Mouse (Mus musculus): Measurements from ENCODE around the gene Rap1gap.

Rap1gap gene

GRCm38 (mm10) chr4:137664433-137664979 is at the start of gene Rap1gap:
Rap1gap (plus strand) TSS chr4:137664726.
- DNase-seq (ENCODE audit: low spot score in 2 of 2), result no peak

GRCm38 (mm10) chr4:137622847-137623246 is 41.7 kb upstream of the Rap1gap start:
- DNase-seq (ENCODE audit: low spot score in 2 of 2), result no peak

GRCm38 (mm10) chr4:137627476-137628235 is 36.9 kb upstream of the Rap1gap start:
- DNase-seq (ENCODE audit: low spot score in 2 of 2), result no peak

GRCm38 (mm10) chr4:137628400-137628799 is 36.1 kb upstream of the Rap1gap start:
- DNase-seq (ENCODE audit: low spot score in 2 of 2), result no peak

- no peak for DNase-seq (ENCODE audit: low spot score in 2 of 2)
Measured at GRCm38 (mm10) chr4:137629354-137629753, 35.2 kb upstream of the Rap1gap start.

GRCm38 (mm10) chr4:137630153-137630552 is 34.4 kb upstream of the Rap1gap start:
- no peak for DNase-seq (ENCODE audit: low spot score in 2 of 2)

GRCm38 (mm10) chr4:137631596-137631995 is 32.9 kb upstream of the Rap1gap start:
- DNase-seq (ENCODE audit: low spot score in 2 of 2), result no peak

- no peak for DNase-seq (ENCODE audit: low spot score in 2 of 2)
Measured at GRCm38 (mm10) chr4:137633394-137633793, 31.1 kb upstream of the Rap1gap start.

GRCm38 (mm10) chr4:137636597-137636996 is 27.9 kb upstream of the Rap1gap start:
- DNase-seq (ENCODE audit: low spot score in 2 of 2), result no peak

- DNase-seq (ENCODE audit: low spot score in 2 of 2), result no peak
Measured at GRCm38 (mm10) chr4:137641556-137641955, 23.0 kb upstream of the Rap1gap start.

- no peak for DNase-seq (ENCODE audit: low spot score in 2 of 2)
Measured at GRCm38 (mm10) chr4:137642101-137642500, 22.4 kb upstream of the Rap1gap start.

GRCm38 (mm10) chr4:137643459-137643858 is 21.1 kb upstream of the Rap1gap start:
- DNase-seq (ENCODE audit: low spot score in 2 of 2), result no peak

- no peak for DNase-seq (ENCODE audit: low spot score in 2 of 2)
Measured at GRCm38 (mm10) chr4:137646262-137646661, 18.3 kb upstream of the Rap1gap start.

GRCm38 (mm10) chr4:137647648-137648047 is 16.9 kb upstream of the Rap1gap start:
- DNase-seq (ENCODE audit: low spot score in 2 of 2), result no peak

GRCm38 (mm10) chr4:137648230-137648629 is 16.3 kb upstream of the Rap1gap start:
- no peak for DNase-seq (ENCODE audit: low spot score in 2 of 2)

- DNase-seq (ENCODE audit: low spot score in 2 of 2), result no peak
Measured at GRCm38 (mm10) chr4:137650912-137651311, 13.6 kb upstream of the Rap1gap start.

- DNase-seq (ENCODE audit: low spot score in 2 of 2), result no peak
Measured at GRCm38 (mm10) chr4:137652835-137653346, 11.6 kb upstream of the Rap1gap start.

- DNase-seq (ENCODE audit: low spot score in 2 of 2), result no peak
Measured at GRCm38 (mm10) chr4:137655241-137656031, 9.1 kb upstream of the Rap1gap start.

- DNase-seq (ENCODE audit: low spot score in 2 of 2), result no peak
Measured at GRCm38 (mm10) chr4:137657674-137658073, 6.9 kb upstream of the Rap1gap start.

GRCm38 (mm10) chr4:137659541-137659940 is 5.0 kb upstream of the Rap1gap start:
- no peak for DNase-seq (ENCODE audit: low spot score in 2 of 2)

GRCm38 (mm10) chr4:137660364-137661077 is 4.0 kb upstream of the Rap1gap start:
- DNase-seq (ENCODE audit: low spot score in 2 of 2), result no peak

- DNase-seq (ENCODE audit: low spot score in 2 of 2), result no peak
Measured at GRCm38 (mm10) chr4:137661078-137661450, 3.5 kb upstream of the Rap1gap start.
